Mouse (Mus musculus): ENCODE data around the gene Vstm2a.

The Vstm2a gene

GRCm38 (mm10) chr11:16439548-16440251 is 182.2 kb downstream of the Vstm2a start:
- DNase-seq (ENCODE audit: low read depth in 2 of 2, low spot score in 2 of 2), result no peak
